Mouse (Mus musculus): Measurements from ENCODE around the gene Hic1. TPM values are rescaled to one million over a fixed set of nuclear protein-coding genes. Genes with fewer than 3 reads are reported as not detected.

The Hic1 gene
- polyA plus RNA-seq, 1 experiment from 2014 or later = 20.1 TPM

- Histone ChIP-seq H3K4me3 (no peak overlapping the region), H3K9me3 (no peaks in the 10 kb centered on the region), H3K9ac (no peak overlapping the region), H3K27me3 (no peaks in the 10 kb centered on the region), H3K27ac (peak overlapping the region; percentile 87), H3K4me1 (peaks cover 51% of the 10 kb centered on the region), H3K36me3 (peaks cover 14% of the 10 kb centered on the region; the same call in 1 of the 2 replicates), H3K4me2 (no peak overlapping the region)
- WGBS = 43% methylated on average over 18 of the region's 18 CpGs
- peak; percentile 71 for ATAC-seq (ENCODE audit: borderline replicate concordance, extremely low read depth, low FRiP score, low TSS enrichment)
Measured at GRCm38 (mm10) chr11:75152603-75153557, 16.4 kb downstream of the Hic1 start.

DNA sequence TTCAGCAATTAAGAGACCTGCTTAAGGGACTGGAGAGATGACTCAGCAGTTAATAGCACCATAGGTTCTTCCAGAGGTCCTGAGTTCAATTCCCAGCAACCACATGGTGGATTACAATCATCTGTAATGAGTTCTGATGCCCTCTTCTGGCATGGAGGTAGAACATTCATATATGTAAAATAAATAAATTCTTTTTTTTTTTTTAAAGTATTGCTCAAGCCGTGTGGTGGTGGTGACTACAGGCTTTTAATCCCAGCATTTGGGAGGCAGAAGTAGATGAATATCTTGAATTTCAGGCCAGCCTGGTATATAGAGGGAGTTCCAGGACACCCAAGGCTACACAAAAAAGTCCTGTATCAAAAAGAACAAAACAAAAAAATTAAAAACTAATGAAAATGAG is 19.0 kb downstream of the Hic1 start:
- Histone ChIP-seq H3K4me2 (no peak overlapping the region), H3K9me3 (no peaks in the 10 kb centered on the region), H3K36me3 (peaks cover 14% of the 10 kb centered on the region; the same call in 1 of the 2 replicates), H3K9ac (no peak overlapping the region), H3K4me1 (peaks cover 40% of the 10 kb centered on the region), H3K27ac (no peak overlapping the region), H3K4me3 (no peak overlapping the region), H3K27me3 (no peaks in the 10 kb centered on the region)
- ATAC-seq (ENCODE audit: borderline replicate concordance, extremely low read depth, low FRiP score, low TSS enrichment) = no peak
- 68% methylated on average over 1 of the region's 1 CpGs for WGBS

DNA sequence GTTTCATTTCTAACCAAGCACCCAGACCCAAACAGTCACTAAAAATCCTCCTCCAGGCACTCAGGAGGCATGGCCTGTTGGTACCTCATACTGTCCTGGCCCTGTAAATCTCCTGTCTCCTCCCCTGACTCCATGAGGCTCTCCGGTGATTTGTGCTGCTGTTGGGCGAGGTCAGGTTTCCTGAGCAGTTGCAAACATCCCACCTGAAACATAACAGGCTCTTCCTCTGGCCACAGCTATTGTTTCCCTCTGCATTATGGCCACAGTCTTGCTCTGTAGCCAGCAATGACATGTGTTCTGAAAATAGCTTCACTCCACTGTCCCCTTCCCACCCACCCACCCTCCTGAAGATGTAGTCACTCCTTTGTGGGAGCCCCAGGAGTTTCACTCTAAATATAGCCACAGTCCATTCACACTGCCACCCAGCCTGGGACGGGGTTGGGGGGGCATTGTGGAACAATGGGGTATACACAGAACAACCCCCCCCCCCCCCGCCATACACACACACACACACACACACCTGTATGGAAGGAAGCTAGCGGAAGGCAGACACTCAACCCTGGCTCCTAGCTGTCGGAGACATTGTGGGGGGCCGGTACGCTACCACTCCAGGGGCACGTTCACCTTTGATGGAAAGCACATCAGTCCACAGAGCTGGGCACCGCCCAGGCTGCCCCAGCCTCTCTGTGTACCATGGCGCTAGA is 20.8 kb downstream of the Hic1 start:
- WGBS = 75% methylated on average over 9 of the region's 11 CpGs
- Histone ChIP-seq H3K9me3 (no peaks in the 10 kb centered on the region), H3K36me3 (peaks cover 30% of the 10 kb centered on the region), H3K27ac (peak overlapping the region; percentile 67), H3K4me1 (peaks cover 31% of the 10 kb centered on the region), H3K27me3 (no peaks in the 10 kb centered on the region), H3K9ac (no peak overlapping the region), H3K4me3 (no peak overlapping the region), H3K4me2 (no peak overlapping the region)
- no peak for ATAC-seq (ENCODE audit: borderline replicate concordance, extremely low read depth, low FRiP score, low TSS enrichment)

- no peak overlapping the region for H3K4me2 ChIP-seq
- 26% methylated on average over 3 of the region's 3 CpGs for WGBS
- H3K36me3 ChIP-seq = peaks cover 37% of the 10 kb centered on the region
- H3K27ac ChIP-seq = peak overlapping the region; percentile 67
- no peaks in the 10 kb centered on the region for H3K27me3 ChIP-seq
- H3K4me3 ChIP-seq = no peak overlapping the region
- H3K4me1 ChIP-seq = peaks cover 25% of the 10 kb centered on the region
- peak; percentile 56; the same call in 1 of the 2 replicates for ATAC-seq (ENCODE audit: borderline replicate concordance, extremely low read depth, low FRiP score, low TSS enrichment)
- H3K9me3 ChIP-seq = no peaks in the 10 kb centered on the region
- H3K9ac ChIP-seq = no peak overlapping the region
Measured at GRCm38 (mm10) chr11:75147846-75148168, 21.5 kb downstream of the Hic1 start.

DNA sequence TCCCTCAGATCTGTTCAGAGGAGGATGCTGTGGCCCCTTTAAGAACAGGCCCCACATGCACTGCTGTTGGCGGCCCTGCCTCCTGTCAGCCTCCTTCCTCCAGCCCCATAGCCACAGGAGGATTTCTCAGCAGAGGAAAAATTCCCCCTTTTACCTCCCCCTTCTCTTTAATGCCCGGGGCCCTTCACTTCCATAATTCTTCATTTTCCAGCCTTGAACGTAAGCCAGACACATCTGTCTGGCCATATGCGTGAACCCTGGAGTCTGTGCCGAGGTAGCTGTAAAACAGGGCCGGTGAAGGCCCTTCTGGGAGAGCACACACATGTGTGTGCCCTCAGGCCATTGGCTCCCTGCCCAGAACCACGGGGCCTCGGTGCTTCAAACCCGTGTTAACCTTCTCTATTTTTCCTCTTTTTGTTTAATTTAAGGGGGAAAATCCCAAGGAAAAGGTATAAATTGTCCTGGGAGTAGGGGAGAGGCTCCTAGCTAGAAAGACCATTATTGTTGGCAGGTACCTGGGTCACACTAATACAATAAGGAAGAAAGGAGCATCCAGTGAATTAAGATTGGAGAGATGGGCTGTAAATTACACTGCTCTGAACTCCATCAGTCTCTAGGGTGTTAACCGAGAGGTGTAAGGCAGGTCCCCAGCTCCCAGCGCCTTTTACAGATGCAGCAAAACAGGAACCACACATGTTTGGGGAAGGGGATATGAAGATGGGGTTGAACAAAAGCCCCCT is 22.0 kb downstream of the Hic1 start:
- Histone ChIP-seq H3K27me3 (no peaks in the 10 kb centered on the region), H3K9ac (no peak overlapping the region), H3K27ac (peak overlapping the region; percentile 67), H3K36me3 (peaks cover 37% of the 10 kb centered on the region), H3K4me2 (no peak overlapping the region), H3K9me3 (no peaks in the 10 kb centered on the region), H3K4me1 (peaks cover 26% of the 10 kb centered on the region), H3K4me3 (no peak overlapping the region)
- ATAC-seq (ENCODE audit: borderline replicate concordance, extremely low read depth, low FRiP score, low TSS enrichment) = peak; percentile 52; the same call in 1 of the 2 replicates
- 20% methylated on average over 11 of the region's 11 CpGs for WGBS

- WGBS = 63% methylated on average over 2 of the region's 2 CpGs
- Histone ChIP-seq H3K4me1 (peaks cover 37% of the 10 kb centered on the region), H3K4me3 (no peak overlapping the region), H3K9ac (no peak overlapping the region), H3K36me3 (peaks cover 36% of the 10 kb centered on the region), H3K9me3 (no peaks in the 10 kb centered on the region), H3K27ac (no peak overlapping the region), H3K4me2 (no peak overlapping the region), H3K27me3 (no peaks in the 10 kb centered on the region)
- no peak for ATAC-seq (ENCODE audit: borderline replicate concordance, extremely low read depth, low FRiP score, low TSS enrichment)
Measured at GRCm38 (mm10) chr11:75145841-75146240, 23.5 kb downstream of the Hic1 start.

- H3K9ac ChIP-seq = no peak overlapping the region
- 70% methylated on average over 4 of the region's 4 CpGs for WGBS
- H3K27ac ChIP-seq = no peak overlapping the region; the same call in 1 of the 2 replicates
- no peak overlapping the region for H3K4me2 ChIP-seq
- no peaks in the 10 kb centered on the region for H3K27me3 ChIP-seq
- no peaks in the 10 kb centered on the region for H3K9me3 ChIP-seq
- no peak for ATAC-seq (ENCODE audit: borderline replicate concordance, extremely low read depth, low FRiP score, low TSS enrichment)
- peaks cover 23% of the 10 kb centered on the region for H3K36me3 ChIP-seq
- no peak overlapping the region for H3K4me3 ChIP-seq
- peaks cover 60% of the 10 kb centered on the region for H3K4me1 ChIP-seq
Measured at GRCm38 (mm10) chr11:75142749-75143148, 26.6 kb downstream of the Hic1 start.

- Histone ChIP-seq H3K27ac (peak overlapping the region; percentile 77), H3K27me3 (no peaks in the 10 kb centered on the region), H3K4me3 (no peak overlapping the region), H3K4me1 (peaks cover 56% of the 10 kb centered on the region), H3K9me3 (no peaks in the 10 kb centered on the region), H3K4me2 (no peak overlapping the region), H3K36me3 (peaks cover 23% of the 10 kb centered on the region), H3K9ac (no peak overlapping the region)
- ATAC-seq (ENCODE audit: borderline replicate concordance, extremely low read depth, low FRiP score, low TSS enrichment) = no peak
- WGBS = 28% methylated on average over 1 of the region's 1 CpGs
Measured at GRCm38 (mm10) chr11:75141913-75142312, 27.4 kb downstream of the Hic1 start.

- Histone ChIP-seq H3K4me2 (no peak overlapping the region), H3K4me1 (peaks cover 62% of the 10 kb centered on the region), H3K27ac (peak overlapping the region; percentile 93), H3K4me3 (no peak overlapping the region), H3K36me3 (peaks cover 23% of the 10 kb centered on the region), H3K9me3 (no peaks in the 10 kb centered on the region), H3K27me3 (no peaks in the 10 kb centered on the region), H3K9ac (no peak overlapping the region)
- no peak for ATAC-seq (ENCODE audit: borderline replicate concordance, extremely low read depth, low FRiP score, low TSS enrichment)
- 57% methylated on average over 3 of the region's 3 CpGs for WGBS
Measured at GRCm38 (mm10) chr11:75141038-75141437, 28.3 kb downstream of the Hic1 start.

- Histone ChIP-seq H3K4me1 (peaks cover 63% of the 10 kb centered on the region), H3K9ac (no peak overlapping the region), H3K4me3 (no peak overlapping the region), H3K9me3 (no peaks in the 10 kb centered on the region), H3K27ac (peak overlapping the region; percentile 93), H3K27me3 (no peaks in the 10 kb centered on the region), H3K4me2 (no peak overlapping the region), H3K36me3 (peaks cover 23% of the 10 kb centered on the region)
- no peak for ATAC-seq (ENCODE audit: borderline replicate concordance, extremely low read depth, low FRiP score, low TSS enrichment)
- 52% methylated on average over 5 of the region's 5 CpGs for WGBS
Measured at GRCm38 (mm10) chr11:75140431-75140830, 28.9 kb downstream of the Hic1 start.

DNA sequence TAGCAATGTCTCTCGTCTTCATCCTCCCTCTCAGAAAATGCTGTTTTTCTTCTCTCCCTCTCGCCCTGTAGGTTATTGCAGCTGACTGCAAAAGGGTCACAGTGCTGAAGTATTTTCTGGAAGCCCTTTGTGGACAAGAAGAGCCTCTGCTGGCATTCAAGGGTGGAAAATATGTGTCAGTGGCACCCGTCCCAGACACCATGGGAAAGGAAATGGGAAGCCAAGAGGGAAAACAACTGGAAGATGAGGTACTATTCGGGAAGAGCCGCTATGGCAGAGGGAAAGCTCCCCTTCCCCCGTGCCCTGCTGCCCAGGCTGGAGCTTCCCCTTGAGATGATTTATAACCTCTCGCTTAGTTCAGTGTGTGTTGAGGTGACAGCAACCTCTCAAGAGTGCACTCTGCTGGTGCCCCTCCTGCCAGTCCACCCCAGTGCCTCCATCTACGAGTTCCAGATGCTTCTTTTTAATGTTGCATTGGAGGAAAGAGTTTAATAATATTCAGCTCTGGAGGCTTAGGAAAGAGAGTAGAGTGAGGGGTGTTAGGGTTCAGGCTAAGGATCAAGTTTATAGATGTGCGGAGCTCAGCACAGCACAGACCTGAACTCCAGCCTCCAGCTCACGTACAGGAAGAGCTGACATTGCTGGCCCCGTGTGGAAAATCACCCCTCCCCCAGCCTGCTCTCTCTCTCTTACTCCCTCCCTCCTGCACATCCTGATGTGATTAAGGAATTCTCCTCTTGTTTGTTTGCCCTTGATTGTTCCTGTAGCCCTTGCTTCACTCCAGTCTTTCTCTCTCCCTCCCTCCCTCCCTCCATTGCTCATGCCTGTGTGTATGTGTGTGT is 30.0 kb downstream of the Hic1 start:
- Histone ChIP-seq H3K27me3 (no peaks in the 10 kb centered on the region), H3K4me3 (no peak overlapping the region), H3K4me2 (peak overlapping the region; percentile 19; the same call in 1 of the 2 replicates), H3K9me3 (no peaks in the 10 kb centered on the region), H3K27ac (peak overlapping the region; percentile 93), H3K36me3 (peaks cover 16% of the 10 kb centered on the region), H3K9ac (no peak overlapping the region), H3K4me1 (peaks cover 73% of the 10 kb centered on the region)
- 19% methylated on average over 11 of the region's 11 CpGs for WGBS
- peak; percentile 61 for ATAC-seq (ENCODE audit: borderline replicate concordance, extremely low read depth, low FRiP score, low TSS enrichment)
